Mouse (Mus musculus) erythroblast, adult 5-6 weeks (primary cell): ENCODE results near the gene Gng13. TPM values are rescaled to one million over a fixed set of nuclear protein-coding genes. Genes with fewer than 3 reads are reported as not detected.

Experiments
- ATAC-seq: replicated peaks from 2 replicates; pipeline ENCODE4 v1.8.0; 2016; ENCODE audit warnings: moderate number of reproducible peaks, mild to moderate bottlenecking, moderate TSS enrichment, inconsistent platforms; ENCODE audit not compliant: poor library complexity, low FRiP score, severe bottlenecking
- total RNA-seq, 2 experiments: library from RNA; stranded (forward) in 1 of 2; stranded (reverse) in 1 of 2; fragments of 150-400 nt in 1 of 2; fragments of 200-764, 138-1000 nt in 1 of 2; gene quantifications; 2 replicates each; pipeline versions ENCODE4 v1.2.3 to v1.2.4; 2015 to 2017; ENCODE audit warnings: low replicate concordance in 2 of 2

Gene Gng13
- total RNA-seq (2015; ENCODE audit: low replicate concordance) (not detected in 2 replicates), total RNA-seq (2017; ENCODE audit: low replicate concordance) (0.70 TPM in 1 of 2 replicates, not detected in the other)

DNA sequence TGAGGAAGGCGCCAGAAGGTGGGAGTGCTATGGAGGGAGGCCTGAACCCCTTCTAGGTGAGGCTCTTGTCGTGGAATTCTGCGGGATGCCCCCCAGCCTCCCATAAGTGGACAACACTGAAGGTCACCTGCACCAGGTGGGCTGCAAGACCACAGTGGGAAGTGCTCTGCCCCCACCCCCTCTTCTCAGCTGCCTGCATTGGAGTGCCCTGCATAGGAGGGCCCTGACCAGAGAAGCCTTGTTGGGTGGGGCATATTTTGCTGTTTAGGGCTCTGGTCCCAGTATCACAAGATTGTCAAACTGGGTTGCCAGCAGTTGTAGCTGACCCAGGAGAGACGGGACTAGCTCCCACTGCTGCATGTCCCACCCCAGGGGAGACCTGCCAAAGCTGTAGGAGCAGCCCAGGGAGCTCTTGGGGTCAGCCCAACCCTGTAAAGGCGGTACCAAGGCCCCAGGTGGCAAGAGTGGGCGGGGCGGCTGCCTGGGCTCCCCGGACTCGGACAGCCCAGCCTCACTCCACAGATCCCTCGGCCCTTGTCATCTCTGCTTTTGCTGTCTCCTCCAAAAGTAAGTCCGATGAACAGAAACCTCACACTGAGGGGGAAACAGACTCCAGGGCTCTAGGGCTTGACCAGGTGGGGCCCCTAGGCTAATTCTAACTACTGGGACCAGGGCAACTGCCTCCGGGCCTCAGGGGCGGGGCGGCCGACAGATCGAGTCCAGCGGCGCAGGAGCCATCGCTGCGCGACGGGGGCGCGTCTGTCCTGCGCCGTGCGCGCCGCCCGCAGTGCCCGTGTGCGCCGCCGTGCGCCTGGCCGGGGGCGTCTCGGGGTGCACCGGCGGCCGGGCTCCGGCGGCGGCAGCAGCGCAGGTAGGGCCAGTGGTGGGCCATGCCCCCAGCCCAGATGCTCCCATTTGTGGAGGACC lies at the start of gene Gng13:
Gng13 (plus strand) TSS at position 461 of the 927 bp plus-strand sequence.
- no peak for ATAC-seq

DNA sequence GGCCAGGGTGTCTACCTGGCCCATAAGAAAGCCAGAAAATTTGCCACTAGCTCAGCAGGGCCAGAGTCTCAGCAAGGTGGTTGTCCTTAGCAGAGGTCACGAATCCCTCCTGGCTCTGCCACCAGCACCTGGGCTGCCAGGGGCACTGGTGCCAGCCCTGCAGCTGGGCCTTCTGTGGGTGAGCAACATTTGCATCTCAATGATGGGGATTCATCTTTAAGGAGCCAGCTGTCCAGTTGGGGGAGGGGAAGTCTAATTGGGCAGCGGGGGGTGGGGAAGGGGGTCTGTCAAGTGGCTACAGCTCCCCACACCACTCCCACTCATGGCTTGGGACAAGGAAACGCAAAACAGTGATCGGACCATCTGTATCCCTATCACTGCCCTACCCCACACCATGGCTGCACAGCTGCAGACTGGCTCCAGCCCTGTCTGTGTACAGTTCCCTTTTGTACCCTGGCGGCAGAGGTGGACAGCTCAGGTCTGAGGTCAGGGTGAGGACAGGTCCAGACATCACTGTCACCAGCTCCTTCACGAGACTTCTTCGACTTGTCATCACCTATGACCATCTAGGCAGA lies 48.4 kb upstream of the Gng13 start:
- no peak for ATAC-seq

DNA sequence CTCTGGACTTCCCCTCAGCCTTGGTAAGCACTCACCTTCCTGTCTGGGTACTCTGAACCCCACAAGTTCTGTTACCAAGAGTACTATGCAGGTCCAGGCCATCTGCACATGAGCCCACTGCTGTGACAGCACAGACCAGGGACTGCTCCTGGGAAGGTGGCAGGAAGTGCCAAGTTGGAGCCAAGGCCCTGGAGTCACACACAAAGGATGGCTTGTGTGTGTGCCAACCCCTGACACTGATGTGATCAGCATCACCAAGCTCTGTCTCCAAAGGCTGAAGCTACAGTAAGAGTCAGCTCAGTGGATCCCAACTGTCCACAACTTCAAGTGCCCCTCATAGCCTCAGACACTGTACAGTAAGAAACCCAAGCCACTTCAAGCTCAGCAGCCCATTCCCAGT lies 44.0 kb upstream of the Gng13 start:
- ATAC-seq, result no peak

DNA sequence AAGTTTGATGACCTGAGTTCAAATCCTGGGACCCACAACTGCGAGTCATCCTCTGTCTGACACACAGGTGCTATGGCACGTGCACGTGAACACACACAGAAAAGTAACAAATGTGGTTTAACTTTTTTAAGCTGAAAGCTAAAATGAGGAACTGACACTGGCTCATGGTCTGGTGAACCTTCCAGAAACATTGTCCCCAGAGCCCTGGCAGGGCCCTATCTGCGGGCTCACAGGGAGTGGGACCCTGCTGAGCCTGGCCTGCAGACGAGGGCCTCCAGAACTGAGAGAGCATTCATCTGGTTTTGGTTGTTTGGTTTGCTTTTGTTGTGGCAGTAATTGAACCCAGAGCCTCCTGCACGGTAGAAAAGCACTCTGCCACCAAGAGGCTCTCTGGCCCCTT lies 39.0 kb upstream of the Gng13 start:
- ATAC-seq, result no peak

DNA sequence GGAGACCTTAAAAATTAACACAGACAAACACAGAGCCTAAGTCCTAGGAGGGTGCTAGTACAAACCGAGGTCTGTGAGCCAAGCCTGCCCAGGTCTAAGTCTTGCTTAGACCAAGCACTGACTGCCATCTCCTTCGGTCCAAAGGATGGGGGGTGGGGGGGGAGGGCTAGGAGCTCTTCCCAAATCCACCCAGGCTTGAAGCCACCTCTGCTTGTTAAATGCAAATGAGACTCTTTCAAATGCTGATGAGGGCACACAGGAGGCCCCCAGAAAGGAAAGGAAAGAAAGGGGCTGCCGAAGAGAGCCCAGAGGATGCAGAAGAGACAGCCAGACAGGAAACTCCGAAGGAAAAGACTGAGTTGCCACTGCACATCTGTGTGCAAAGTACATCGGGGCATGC lies 37.2 kb upstream of the Gng13 start:
- ATAC-seq, result no peak

DNA sequence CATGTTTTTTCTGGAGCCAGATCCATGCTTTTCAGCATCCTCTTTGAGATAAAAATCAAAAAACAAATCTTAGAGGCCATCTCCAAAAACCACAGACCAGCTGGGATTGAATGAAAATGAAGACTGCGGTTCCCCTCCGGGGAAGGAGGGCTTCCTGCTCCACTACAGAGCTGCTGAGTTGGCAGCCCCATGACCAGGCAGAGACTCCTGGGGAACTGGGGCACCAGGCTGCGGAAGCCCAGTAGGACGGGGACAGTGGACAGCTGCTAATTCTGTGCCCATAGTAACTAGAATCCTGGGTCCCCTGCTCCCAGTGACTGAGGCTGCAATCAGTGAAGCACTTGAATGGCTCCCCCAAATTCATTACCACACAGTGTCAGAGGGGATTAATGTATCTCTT lies 35.3 kb upstream of the Gng13 start:
- ATAC-seq, result no peak

DNA sequence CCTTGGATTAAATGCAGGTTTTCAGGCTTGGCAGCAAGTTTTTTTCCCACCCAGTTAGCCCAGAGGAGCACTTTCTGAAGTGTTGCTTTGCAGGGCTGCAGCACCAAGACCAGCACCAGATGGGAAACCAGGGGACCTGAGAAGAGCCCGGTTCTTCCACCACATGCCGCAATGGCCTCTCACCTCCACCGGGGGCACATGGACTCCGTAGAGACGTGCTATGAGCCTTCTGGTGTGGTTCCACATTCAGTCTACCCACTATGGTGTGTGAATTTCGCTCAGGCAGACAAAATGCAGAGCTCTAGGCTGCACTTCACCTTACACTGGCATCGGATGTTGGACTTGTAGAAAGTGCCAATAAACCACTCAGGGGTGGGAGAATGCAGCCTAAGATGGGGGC lies 30.6 kb upstream of the Gng13 start:
- no peak for ATAC-seq

DNA sequence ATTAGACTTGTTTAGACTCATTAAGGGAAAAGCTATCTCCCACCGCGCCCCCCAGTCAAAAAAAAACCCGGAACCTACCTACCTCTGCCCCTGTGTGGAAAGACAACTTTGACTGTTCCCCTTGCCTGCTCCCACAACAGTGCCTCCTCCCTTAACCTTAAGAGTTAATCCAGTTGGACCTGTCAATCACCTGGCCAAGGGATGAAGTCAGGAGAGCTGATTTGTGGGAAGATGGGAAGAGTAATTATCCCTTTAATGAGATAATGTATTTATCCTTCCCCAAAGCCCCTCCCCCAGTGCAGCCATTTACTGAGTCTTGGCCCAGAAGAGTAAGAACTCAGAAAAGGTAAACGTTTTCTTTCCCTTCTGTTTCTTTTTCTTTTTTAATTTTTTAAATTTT lies 28.0 kb upstream of the Gng13 start:
- ATAC-seq, result no peak

DNA sequence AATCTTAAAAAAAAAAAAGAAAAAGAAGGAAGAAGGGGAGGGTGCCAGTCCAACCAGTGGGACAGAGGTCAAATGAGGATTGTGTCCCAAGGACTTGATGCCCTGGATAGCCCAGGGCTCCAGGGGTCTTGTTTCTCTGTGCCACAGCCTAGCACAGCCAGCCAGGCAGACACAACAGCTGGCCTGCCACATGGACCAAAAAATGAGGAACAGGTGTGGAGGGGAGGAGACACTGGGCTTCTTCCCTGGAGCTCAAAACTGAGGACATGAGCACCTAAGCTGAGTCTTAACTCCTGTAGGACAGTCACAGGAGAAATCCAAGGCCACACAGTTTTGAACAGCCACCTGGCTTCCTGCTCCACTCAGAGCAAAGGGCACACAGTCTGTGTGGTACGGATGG lies 20.7 kb upstream of the Gng13 start:
- no peak for ATAC-seq

DNA sequence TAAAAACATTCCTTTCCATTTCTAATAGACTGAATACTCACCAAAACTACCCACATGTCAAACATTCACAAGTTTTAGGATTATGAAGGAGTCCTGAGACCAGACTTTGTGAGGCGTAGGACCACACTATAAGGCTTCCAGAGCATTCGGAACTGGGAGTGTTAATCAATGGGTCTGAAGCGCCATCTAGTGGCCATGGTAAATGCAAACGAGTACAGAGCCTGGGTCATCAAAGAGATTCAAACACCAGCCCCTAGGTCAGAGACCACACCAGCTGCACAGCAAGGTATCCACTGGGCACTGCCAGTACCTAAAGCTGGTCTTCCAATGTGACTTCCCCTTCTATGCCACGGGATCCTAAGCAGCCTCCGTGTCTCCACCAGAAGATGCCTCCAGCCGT lies 18.5 kb upstream of the Gng13 start:
- ATAC-seq, result peak; percentile 81

DNA sequence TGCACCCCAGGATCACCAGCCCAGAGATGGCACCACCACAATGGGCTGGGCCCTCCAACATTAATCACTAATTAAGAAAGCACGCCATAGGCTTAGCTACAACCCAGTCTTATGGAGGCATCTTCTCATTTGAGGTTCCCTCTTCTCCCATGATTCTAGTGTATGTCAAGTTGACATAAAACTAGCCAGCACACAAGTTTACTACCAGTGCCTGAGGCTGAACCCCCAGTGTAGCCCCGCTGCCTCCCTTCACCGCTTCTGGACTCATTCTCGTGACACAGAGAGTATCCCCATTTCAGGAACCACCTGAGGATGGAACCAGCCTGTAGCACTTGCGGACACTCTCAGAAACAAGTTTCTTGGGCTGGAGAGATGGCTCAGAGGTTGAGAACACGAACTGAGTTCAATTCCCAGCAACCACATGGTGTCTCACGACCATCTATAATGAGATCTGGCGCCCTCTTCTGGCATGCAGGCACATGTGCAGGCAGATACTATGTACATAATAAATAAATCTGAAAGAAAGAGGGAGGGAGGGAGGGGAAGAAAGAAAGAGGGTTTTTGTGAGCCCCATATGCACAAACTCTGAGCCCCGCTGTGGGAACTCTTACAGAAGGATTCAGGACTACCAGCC lies 16.0 kb upstream of the Gng13 start:
- no peak for ATAC-seq

DNA sequence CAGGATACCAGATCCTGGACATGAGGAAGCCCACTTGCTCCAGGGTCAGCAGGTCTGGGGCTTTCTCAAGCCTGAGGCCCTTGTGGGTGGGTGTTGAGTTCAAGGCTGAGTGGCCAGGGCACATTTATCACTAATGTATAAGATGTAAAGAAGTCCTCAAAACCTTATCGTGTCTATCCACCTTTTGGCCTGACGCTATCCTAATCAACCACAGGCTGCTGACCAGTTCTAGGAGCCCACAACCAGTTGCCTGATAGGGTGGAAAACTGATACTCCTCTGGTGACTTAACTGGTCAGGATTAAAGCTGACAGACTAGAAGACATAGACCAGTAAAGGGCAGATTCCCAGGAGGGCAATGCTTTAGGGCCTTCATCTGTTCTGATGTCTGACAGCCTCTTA lies 7.0 kb upstream of the Gng13 start:
- ATAC-seq, result 0 out of 2 replicates have a peak, but pooled peaks have one; percentile 44

DNA sequence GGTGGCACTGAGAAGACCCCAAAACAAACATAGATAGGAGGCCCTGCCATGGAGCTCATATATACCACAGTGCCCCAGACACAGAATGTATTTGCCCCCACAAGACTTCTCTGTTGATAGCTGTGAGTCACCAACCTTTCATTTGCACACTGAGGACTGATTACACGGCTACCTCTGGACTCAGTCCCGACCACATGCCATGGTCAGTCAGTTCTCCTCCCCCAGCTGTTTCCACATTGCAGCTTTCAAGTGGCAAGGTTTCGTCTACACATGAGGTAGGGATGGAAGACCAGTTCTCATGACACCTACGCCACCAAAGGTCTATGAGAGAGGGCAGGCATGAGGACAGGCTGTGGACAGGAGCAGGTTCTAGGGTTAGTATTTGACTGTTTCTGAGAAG lies 5.8 kb upstream of the Gng13 start:
- ATAC-seq, result no peak

DNA sequence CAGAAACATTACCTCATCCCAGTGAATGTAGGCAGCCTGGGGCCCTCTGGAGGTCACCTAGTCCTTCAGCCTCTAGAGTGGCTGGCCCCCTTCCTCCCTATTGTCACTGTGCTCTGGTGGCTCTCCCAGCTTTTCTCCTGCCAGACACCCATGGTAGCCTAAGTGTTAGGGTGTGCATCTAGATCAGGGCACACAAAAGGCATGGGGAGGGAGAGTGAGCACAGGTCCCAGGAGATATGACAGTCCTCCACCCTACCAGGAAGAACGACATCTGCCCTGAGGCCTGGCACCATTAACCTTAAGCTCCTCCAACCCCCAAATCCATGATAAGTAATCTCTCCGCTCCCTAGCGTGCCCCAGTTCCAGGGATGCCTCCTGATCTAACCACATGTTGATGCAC lies 1.3 kb upstream of the Gng13 start:
- no peak for ATAC-seq

DNA sequence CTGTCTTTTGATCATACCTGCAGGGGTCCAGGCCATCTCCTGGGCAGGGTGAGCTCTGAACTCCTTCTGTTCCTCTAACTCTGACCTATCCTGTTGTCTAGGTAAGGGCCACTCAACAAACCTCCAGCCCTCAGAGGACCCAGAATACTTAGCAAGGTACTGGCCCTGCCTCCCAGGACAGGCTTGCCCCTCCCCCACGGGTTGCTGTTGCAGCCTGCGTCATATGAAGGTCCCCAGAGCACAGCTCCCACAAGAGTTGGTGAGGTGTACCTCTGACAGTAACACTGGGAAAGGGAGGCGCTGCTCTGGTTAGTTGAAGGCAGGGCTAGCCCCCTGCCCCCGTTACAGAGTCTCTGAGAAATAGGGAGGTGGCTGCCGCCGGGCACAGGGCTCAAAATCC lies 841 bp upstream of the Gng13 start:
- no peak for ATAC-seq

DNA sequence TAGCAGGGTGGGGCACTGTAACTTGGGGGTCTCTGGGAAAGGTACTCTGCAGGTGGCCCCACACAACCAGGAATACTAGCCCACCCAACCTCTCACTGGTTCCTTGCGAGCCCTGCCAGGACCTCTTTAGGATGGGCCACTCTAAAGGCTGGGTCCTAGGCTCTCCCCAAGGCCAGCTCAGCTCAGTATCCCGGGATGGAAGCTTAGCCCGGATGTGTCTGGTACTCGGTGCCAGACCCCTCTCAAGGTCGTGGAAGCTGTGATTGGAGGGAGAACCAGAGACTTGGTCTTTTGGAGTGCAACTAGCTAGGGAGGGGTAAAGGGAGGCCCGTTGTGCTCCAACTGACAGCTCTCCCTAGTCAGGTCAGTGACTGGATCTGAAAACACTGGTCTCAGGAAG lies 720 bp downstream of the Gng13 start:
- ATAC-seq, result no peak

DNA sequence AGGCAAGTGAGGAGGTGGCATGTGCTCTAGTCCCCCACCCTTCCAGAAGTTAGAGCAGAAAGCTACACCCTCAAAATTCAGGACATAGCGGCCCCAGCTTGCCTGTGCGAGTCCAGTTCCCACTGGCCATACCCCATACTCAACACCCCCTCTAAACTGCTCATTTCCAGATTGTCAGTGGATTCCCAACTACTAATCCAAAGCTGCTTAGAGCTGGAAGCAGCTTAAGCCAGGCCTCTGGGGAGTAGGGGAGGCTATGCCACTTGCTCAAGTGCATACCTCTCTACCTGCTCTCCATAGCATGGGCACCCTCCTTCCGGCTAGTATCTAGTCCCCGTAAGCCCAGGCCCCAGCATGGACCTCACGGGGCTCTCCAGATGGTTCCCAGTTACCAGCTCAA lies 4.5 kb downstream of the Gng13 start:
- ATAC-seq, result no peak

DNA sequence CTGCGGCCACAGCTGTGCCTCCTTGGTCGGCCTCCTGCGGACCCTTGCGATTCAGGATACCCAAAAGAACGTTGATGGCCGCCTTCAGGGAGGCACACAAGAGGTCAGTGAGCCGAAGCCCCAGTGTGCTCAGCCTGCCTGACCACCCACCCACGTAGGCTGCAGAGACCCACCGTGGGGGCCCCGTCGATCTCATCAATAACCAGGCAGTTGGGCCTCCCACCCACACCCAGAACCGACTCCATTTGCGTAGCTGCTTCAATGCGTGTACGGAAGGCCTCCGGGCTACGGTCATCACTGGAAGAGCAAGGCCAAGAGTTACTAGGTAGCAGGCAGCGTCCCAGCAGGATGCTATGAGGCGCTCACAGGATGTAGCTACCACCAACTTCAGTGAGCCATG lies 6.5 kb downstream of the Gng13 start:
- ATAC-seq, result no peak

DNA sequence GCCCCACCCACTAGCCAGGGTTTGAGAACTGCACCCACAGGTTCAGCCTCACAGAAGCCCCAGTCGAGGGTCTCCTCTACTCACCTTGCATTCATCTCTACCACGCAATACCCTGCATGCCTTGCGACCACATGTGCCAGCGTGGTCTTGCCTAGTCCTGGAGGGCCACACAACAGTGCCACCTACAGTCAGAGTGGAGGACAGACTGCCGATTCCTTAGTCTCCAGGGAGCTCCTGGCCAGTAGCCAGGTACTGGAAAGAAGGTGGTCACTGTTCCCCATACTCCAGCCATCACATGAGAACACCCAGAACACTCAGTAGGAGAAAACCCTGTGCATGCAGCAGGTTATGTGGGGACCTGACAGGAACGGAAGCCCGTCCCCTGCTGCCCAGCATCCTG lies 6.9 kb downstream of the Gng13 start:
- ATAC-seq, result no peak

DNA sequence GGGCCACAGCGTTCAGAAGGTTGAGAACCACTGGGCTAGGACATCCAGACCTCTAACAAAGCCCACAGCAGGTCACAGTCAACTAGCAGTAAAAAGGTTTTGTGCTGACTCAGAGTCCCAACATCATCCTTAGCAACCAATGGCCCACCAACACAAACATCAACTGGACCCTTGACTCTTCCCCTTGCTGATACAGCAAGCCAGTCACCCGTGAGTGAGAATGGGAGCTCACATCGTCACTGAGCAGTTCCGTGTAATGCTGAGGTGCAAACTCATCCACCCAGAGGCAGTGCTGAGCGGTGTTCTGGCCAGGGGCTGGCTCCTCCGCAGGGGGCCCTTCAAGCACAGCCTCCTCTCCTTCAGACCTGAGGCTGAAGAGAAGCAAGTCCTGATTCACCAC lies 8.3 kb downstream of the Gng13 start:
- no peak for ATAC-seq
